Comparison of ENCODE assay signal across 10 mouse cellular contexts in genomic region chr9:121107643-121108042, GRCm38 (mm10).
A peak's percentile ranks its signal among the peaks of the same experiment; 100 is the strongest.
DNase-seq lines count a peak whose midpoint lies in the region; ATAC-seq and TF ChIP-seq lines count a peak whose summit lies in the region.
"Had no signal": no experiment of that assay in that cellular context is flagged by ENCODE, and none has a peak within 500 bp of the region (broad histone marks: within the 10 kb centered on the region; RNA-seq: fewer than 3 reads in every experiment).

No protein-coding gene starts in this region.

- intact Hi-C loops in gastrocnemius, adult 2 months (cut with DNase I), result no loop called here

- H3K4me3 ChIP-seq in gastrocnemius, adult 2 months, result no peak overlapping the region
- H3K4me3 ChIP-seq in thymus, adult 2 months (ENCODE audit: control insufficient read depth, insufficient read depth, low read length), result no peak overlapping the region
- H3K4me3 ChIP-seq: midbrain, embryonic 12.5 days had no signal

- H3K27ac ChIP-seq in gastrocnemius, adult 2 months, result no peak overlapping the region
- no peak overlapping the region for H3K27ac ChIP-seq in thymus, adult 2 months (ENCODE audit: control insufficient read depth, insufficient read depth, low read length)
- H3K27ac ChIP-seq: midbrain, embryonic 12.5 days had no signal

- H3K27me3 ChIP-seq in thymus, adult 2 months (ENCODE audit: control insufficient read depth, insufficient read depth, low read length), result no peaks in the 10 kb centered on the region

- no peak for ATAC-seq in CD4-positive, CD25-positive, alpha-beta regulatory T cell, adult 4 months

- TF ChIP-seq CTCF in gastrocnemius, adult 2 months (IDR thresholded peaks at IDR 0.05), result no peak
- TF ChIP-seq CTCF in thymus, adult 2 months (IDR thresholded peaks at IDR 0.05; ENCODE audit: borderline replicate concordance, control insufficient read depth, extremely low read depth, insufficient read depth, low read length, poor library complexity), result no peak

- TF ChIP-seq POLR2A in thymus, adult 2 months (IDR thresholded peaks at IDR 0.05; ENCODE audit: control insufficient read depth, extremely low read depth, insufficient read depth, low read length, poor library complexity), result no peak

- no peaks in the 10 kb centered on the region for H3K4me1 ChIP-seq in thymus, adult 2 months (replicated peaks; ENCODE audit: control insufficient read depth, insufficient read depth, low read length)

- 80% methylated on average over 5 of the region's 5 CpGs for WGBS in thymus, adult 2 months

- DNase-seq in kidney, adult 18-20 months, result peak; percentile 28
- no peak for DNase-seq in kidney, postnatal 4 days
- DNase-seq in cerebellum, adult 11 months, result peak; percentile 94
- peak; percentile 89 for DNase-seq in gastrocnemius, adult 2 months
- peak; percentile 31 for DNase-seq in kidney, postnatal 10 days
- DNase-seq in lung, postnatal 4 days, result peak; percentile 13 to 42
- DNase-seq in thymus, adult 2 months, result no peak

- H3K36me3 ChIP-seq in thymus, adult 2 months (ENCODE audit: control insufficient read depth, insufficient read depth, low read length), result no peaks in the 10 kb centered on the region
- H3K36me3 ChIP-seq: G1E; midbrain, embryonic 12.5 days had no signal

Comparison
In these comparisons a context has a peak if more than half of its experiments do, and no peak if none do; other contexts are left out.
1. DNase-seq: peak in kidney, adult 18-20 months (single experiment), cerebellum, adult 11 months (single experiment), gastrocnemius, adult 2 months (single experiment), kidney, postnatal 10 days (single experiment) and lung, postnatal 4 days (2 of 2); none in kidney, postnatal 4 days (0 of 2) and thymus, adult 2 months (single experiment).